Mouse (Mus musculus) G1E (cell line): Measurements from ENCODE around the gene Ttf1.

Source experiments
- CTCF ChIP-seq: IDR thresholded peaks from 2 replicates; pipeline ENCODE4 v1.5.1; 2012; ENCODE audit warnings: low read depth, low read length, inconsistent platforms, mixed read lengths
- GATA1 ChIP-seq: IDR thresholded peaks from 2 replicates; pipeline ENCODE4 v1.6.1; 2012; ENCODE audit warnings: borderline replicate concordance, low read length, inconsistent platforms, mixed read lengths
- POLR2AphosphoS5 ChIP-seq: IDR thresholded peaks from 2 replicates; pipeline ENCODE4 v1.6.1; 2012; ENCODE audit warnings: low read depth, low read length, inconsistent platforms; ENCODE audit not compliant: insufficient replicate concordance
- TAL1 ChIP-seq: conservative IDR thresholded peaks from 2 replicates; pipeline ENCODE4 v1.6.1; 2012; ENCODE audit warnings: low read depth, low read length, inconsistent platforms, mixed read lengths

- TF ChIP-seq CTCF (no peak), TAL1 (no peak), GATA1 (no peak), POLR2AphosphoS5 (no peak)
Measured at GRCm38 (mm10) chr2:29025284-29025683, 34.8 kb upstream of the Ttf1 start.
